Comparison of ENCODE assay signal across 11 mouse cellular contexts in the genomic region with DNA sequence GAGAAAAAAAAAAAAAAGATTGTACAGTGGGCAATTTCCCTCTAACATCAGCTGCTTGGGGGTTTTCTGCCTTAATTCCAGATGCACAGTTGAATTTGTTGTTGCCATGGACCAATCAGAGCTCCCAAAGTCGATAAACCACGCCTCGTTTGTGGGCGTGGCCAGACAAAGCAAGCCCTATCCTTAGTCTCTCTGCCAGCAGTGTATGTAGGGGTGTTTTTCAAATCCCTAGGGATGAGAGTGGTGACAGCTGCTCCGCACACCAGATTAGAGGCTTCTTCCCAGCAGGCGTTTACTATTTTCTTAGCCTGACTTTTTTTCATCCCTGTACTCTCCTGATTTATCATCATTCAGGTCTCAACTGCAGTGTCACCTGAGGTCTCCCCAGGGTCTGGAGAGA. TPM values are rescaled to one million over a fixed set of nuclear protein-coding genes. Genes with fewer than 3 reads are reported as not detected.
A peak's percentile ranks its signal among the peaks of the same experiment; 100 is the strongest.
DNase-seq lines count a peak whose midpoint lies in the region; ATAC-seq and TF ChIP-seq lines count a peak whose summit lies in the region.
"Had no signal": no experiment of that assay in that cellular context is flagged by ENCODE, and none has a peak within 500 bp of the region (broad histone marks: within the 10 kb centered on the region; RNA-seq: fewer than 3 reads in every experiment).

No protein-coding gene starts in this region.

- no peak overlapping the region for H3K4me2 ChIP-seq in kidney, postnatal 0 days (ENCODE audit: low read length)
- no peak overlapping the region for H3K4me2 ChIP-seq in kidney, embryonic 14.5 days (replicated peaks; ENCODE audit: low read depth, low read length)
- H3K4me2 ChIP-seq in lung, postnatal 0 days (replicated peaks; ENCODE audit: low read depth, low read length): no peak overlapping the region
- H3K4me2 ChIP-seq: hindbrain, embryonic 15.5 days had no signal

- peak; percentile 66 for DNase-seq in kidney, postnatal 0 days (ENCODE audit: low spot score)
- DNase-seq in NIH3T3 (ENCODE audit: low read depth): peak; percentile 70
- DNase-seq in lung, postnatal 0 days (ENCODE audit: low spot score): peak; percentile 44
- no peak for DNase-seq in layer of hippocampus, adult 9-11 months
- DNase-seq in ovary, postnatal 14 days (ENCODE audit: low spot score): no peak
- DNase-seq in left cerebral cortex, adult 11 months (ENCODE audit: low spot score): no peak
- DNase-seq: cerebellum, adult 11-12 months; left cerebral cortex, postnatal 4 days had no signal

- no peaks in the 10 kb centered on the region for H3K36me3 ChIP-seq in kidney, postnatal 0 days (ENCODE audit: insufficient read depth, low read length)
- H3K36me3 ChIP-seq in kidney, embryonic 14.5 days (ENCODE audit: control insufficient read depth, insufficient read depth, low read length): no peaks in the 10 kb centered on the region
- no peaks in the 10 kb centered on the region for H3K36me3 ChIP-seq in C2C12 (ENCODE audit: control insufficient read depth, insufficient read depth)
- H3K36me3 ChIP-seq in lung, postnatal 0 days (ENCODE audit: insufficient read depth, low read length): no peaks in the 10 kb centered on the region
- H3K36me3 ChIP-seq: hindbrain, embryonic 15.5 days had no signal

- ATAC-seq in kidney, postnatal 0 days (replicated peaks; ENCODE audit: low FRiP score, low read depth): no peak
- no peak for ATAC-seq in kidney, embryonic 14.5 days (ENCODE audit: low FRiP score, low TSS enrichment)
- no peak for ATAC-seq in lung, postnatal 0 days

- no peaks in the 10 kb centered on the region for H3K27me3 ChIP-seq in kidney, postnatal 0 days (ENCODE audit: insufficient read depth, low read length)
- H3K27me3 ChIP-seq in kidney, embryonic 14.5 days (ENCODE audit: control insufficient read depth, insufficient read depth, low read length): no peaks in the 10 kb centered on the region
- H3K27me3 ChIP-seq in C2C12 (ENCODE audit: control insufficient read depth, insufficient read depth, insufficient read length): no peaks in the 10 kb centered on the region
- H3K27me3 ChIP-seq in lung, postnatal 0 days (replicated peaks; ENCODE audit: insufficient read depth, low read length): no peaks in the 10 kb centered on the region
- H3K27me3 ChIP-seq: hindbrain, embryonic 15.5 days had no signal

- H3K79me3 ChIP-seq in C2C12 (ENCODE audit: low read depth): no peaks in the 10 kb centered on the region

- H3K27ac ChIP-seq in kidney, postnatal 0 days: no peak overlapping the region
- H3K27ac ChIP-seq in kidney, embryonic 14.5 days (ENCODE audit: low read depth, low read length): no peak overlapping the region
- no peak overlapping the region for H3K27ac ChIP-seq in lung, postnatal 0 days (ENCODE audit: low read length)
- H3K27ac ChIP-seq: hindbrain, embryonic 15.5 days had no signal

- no peak for TF ChIP-seq EP300 in lung, postnatal 0 days (IDR thresholded peaks at IDR 0.05)

- H3K9me3 ChIP-seq in kidney, postnatal 0 days (replicated peaks; ENCODE audit: low read length): no peaks in the 10 kb centered on the region
- 0 out of 2 replicates have a peak, but pooled peaks cover 4% of the 10 kb centered on the region for H3K9me3 ChIP-seq in kidney, embryonic 14.5 days (ENCODE audit: control insufficient read depth, low read length)
- no peaks in the 10 kb centered on the region for H3K9me3 ChIP-seq in lung, postnatal 0 days (ENCODE audit: low read length)
- H3K9me3 ChIP-seq: hindbrain, embryonic 15.5 days had no signal

- no peak overlapping the region for H3ac ChIP-seq in C2C12 (ENCODE audit: control insufficient read depth, insufficient read length, low read depth)

- no peaks in the 10 kb centered on the region for H3K79me2 ChIP-seq in C2C12 (ENCODE audit: control insufficient read depth, insufficient read depth)

- H3K4me1 ChIP-seq in kidney, postnatal 0 days (replicated peaks; ENCODE audit: insufficient read depth, low read length): peaks cover 2% of the 10 kb centered on the region; the same call in 1 of the 2 replicates
- 0 out of 2 replicates have a peak, but pooled peaks cover 3% of the 10 kb centered on the region for H3K4me1 ChIP-seq in kidney, embryonic 14.5 days (ENCODE audit: control insufficient read depth, insufficient read depth, low read length)
- H3K4me1 ChIP-seq in lung, postnatal 0 days (ENCODE audit: insufficient read depth, low read depth, low read length): peaks cover 6% of the 10 kb centered on the region; the same call in 1 of the 2 replicates
- H3K4me1 ChIP-seq: hindbrain, embryonic 15.5 days had no signal

- H3K9ac ChIP-seq in kidney, postnatal 0 days (ENCODE audit: low read depth, low read length): no peak overlapping the region
- H3K9ac ChIP-seq in kidney, embryonic 14.5 days (ENCODE audit: low read depth, low read length): no peak overlapping the region
- H3K9ac ChIP-seq in lung, postnatal 0 days (replicated peaks; ENCODE audit: low read depth): no peak overlapping the region
- H3K9ac ChIP-seq: hindbrain, embryonic 15.5 days had no signal

- 53% methylated on average over 6 of the region's 6 CpGs for WGBS in kidney, postnatal 0 days
- 50% methylated on average over 6 of the region's 6 CpGs for WGBS in kidney, embryonic 14.5 days
- WGBS in lung, postnatal 0 days: 53% methylated on average over 6 of the region's 6 CpGs

- no peak overlapping the region for H3K4me3 ChIP-seq in kidney, postnatal 0 days (replicated peaks; ENCODE audit: low read depth, low read length)
- H3K4me3 ChIP-seq in kidney, embryonic 14.5 days (ENCODE audit: low read length): no peak overlapping the region
- no peak overlapping the region for H3K4me3 ChIP-seq in C2C12 (ENCODE audit: insufficient read depth, poor library complexity, severe bottlenecking)
- H3K4me3 ChIP-seq in lung, postnatal 0 days (ENCODE audit: low read depth, low read length): no peak overlapping the region
- H3K4me3 ChIP-seq: hindbrain, embryonic 15.5 days had no signal

- TF ChIP-seq CTCF in kidney, postnatal 0 days (IDR thresholded peaks at IDR 0.05; ENCODE audit: low read depth): no peak
- no peak for TF ChIP-seq CTCF in C2C12 (IDR thresholded peaks at IDR 0.05; ENCODE audit: control insufficient read depth, insufficient read depth, insufficient read length)
- TF ChIP-seq CTCF in lung, postnatal 0 days (IDR thresholded peaks at IDR 0.05): no peak

TF ChIP-seq in C2C12, 6 proteins besides CTCF, POLR2A, EP300 and RAD21:
- TF ChIP-seq CEBPB (IDR thresholded peaks at IDR 0.05; ENCODE audit: low read depth) (no peak), MYOD1 (IDR thresholded peaks at IDR 0.05; ENCODE audit: control insufficient read depth, insufficient read length, low read depth) (peak; percentile 56)
TF ChIP-seq in C2C12: peak in this region for 1.

RNA-seq across cellular contexts. Expression of a gene that starts 7.6 kb away (rescaled TPM):
- polyA plus RNA-seq in kidney, postnatal 0 days (2015; fragmentation: Nextera tagmentation; extraction: Ambion mirVana): 86.4 and 94.3 TPM in 2 replicates
- 51.8 and 70.7 TPM in 2 replicates for polyA plus RNA-seq in kidney, embryonic 14.5 days (2014; fragmentation: Nextera tagmentation; extraction: Ambion mirVana)
- 45.9 TPM for polyA plus RNA-seq in C2C12 (2012; fragmentation: generic; extraction: Trizol)
- polyA plus RNA-seq in lung, postnatal 0 days (2015; fragmentation: Nextera tagmentation; extraction: Ambion mirVana): 47.6 and 51.1 TPM in 2 replicates

RNA-seq across cellular contexts. Expression of a gene that starts 33.5 kb away (rescaled TPM):
- 124 and 125 TPM in 2 replicates for polyA plus RNA-seq in kidney, postnatal 0 days (2015; fragmentation: Nextera tagmentation; extraction: Ambion mirVana)
- 82.1 and 107 TPM in 2 replicates for polyA plus RNA-seq in kidney, embryonic 14.5 days (2014; fragmentation: Nextera tagmentation; extraction: Ambion mirVana)
- 77.0 TPM for polyA plus RNA-seq in C2C12 (2012; fragmentation: generic; extraction: Trizol)
- 60.8 and 62.8 TPM in 2 replicates for polyA plus RNA-seq in lung, postnatal 0 days (2015; fragmentation: Nextera tagmentation; extraction: Ambion mirVana)

RNA-seq across cellular contexts. Expression of a gene that starts 43.3 kb away (rescaled TPM):
- 4.5 and 4.7 TPM in 2 replicates for polyA plus RNA-seq in kidney, postnatal 0 days (2015; fragmentation: Nextera tagmentation; extraction: Ambion mirVana)
- 0.40 and 0.61 TPM in 2 replicates for polyA plus RNA-seq in kidney, embryonic 14.5 days (2014; fragmentation: Nextera tagmentation; extraction: Ambion mirVana)
- polyA plus RNA-seq in C2C12 (2012; fragmentation: generic; extraction: Trizol): 0.09 TPM
- 0.44 and 0.58 TPM in 2 replicates for polyA plus RNA-seq in lung, postnatal 0 days (2015; fragmentation: Nextera tagmentation; extraction: Ambion mirVana)

RNA-seq across cellular contexts. Expression of a gene that starts 59.9 kb away (rescaled TPM):
- 0.25 and 0.32 TPM in 2 replicates for polyA plus RNA-seq in kidney, postnatal 0 days (2015; fragmentation: Nextera tagmentation; extraction: Ambion mirVana)
- polyA plus RNA-seq in kidney, embryonic 14.5 days (2014; fragmentation: Nextera tagmentation; extraction: Ambion mirVana): 0.39 and 0.77 TPM in 2 replicates
- 0.21 TPM for polyA plus RNA-seq in C2C12 (2012; fragmentation: generic; extraction: Trizol)
- polyA plus RNA-seq in lung, postnatal 0 days (2015; fragmentation: Nextera tagmentation; extraction: Ambion mirVana): 0.29 and 0.30 TPM in 2 replicates

Comparison
In these comparisons a context has a peak if more than half of its experiments do, and no peak if none do; other contexts are left out.
1. DNase-seq: peak in kidney, postnatal 0 days (single experiment), NIH3T3 (single experiment) and lung, postnatal 0 days (single experiment); none in layer of hippocampus, adult 9-11 months (single experiment), ovary, postnatal 14 days (single experiment) and left cerebral cortex, adult 11 months (single experiment).